ENCODE assay signal across 11 mouse cellular contexts in genomic region chr2:70506372-70506771, GRCm38 (mm10). TPM values are rescaled to one million over a fixed set of nuclear protein-coding genes. Genes with fewer than 3 reads are reported as not detected.
"Had no signal": no experiment of that assay in that cellular context is flagged by ENCODE, and none has a peak within 500 bp of the region (broad histone marks: within the 10 kb centered on the region; RNA-seq: fewer than 3 reads in every experiment).

No protein-coding gene starts in this region.

- H3K4me2 ChIP-seq: hindbrain, embryonic 13.5 days; liver, embryonic 11.5 days; liver, embryonic 15.5 days; midbrain, embryonic 15.5 days; neural tube, embryonic 12.5 days had no signal

- H3K27me3 ChIP-seq: neural tube, embryonic 12.5 days had no signal

- H3K9ac ChIP-seq: hindbrain, embryonic 13.5 days; liver, embryonic 15.5 days; midbrain, embryonic 15.5 days; neural tube, embryonic 12.5 days had no signal

- H3K9me3 ChIP-seq: hindbrain, embryonic 13.5 days; limb, embryonic 10.5 days; liver, embryonic 15.5 days; midbrain, embryonic 15.5 days; neural tube, embryonic 12.5 days had no signal

- H3K36me3 ChIP-seq: hindbrain, embryonic 13.5 days; limb, embryonic 10.5 days; liver, embryonic 15.5 days; midbrain, embryonic 15.5 days; neural tube, embryonic 12.5 days had no signal

- H3K27ac ChIP-seq: hindbrain, postnatal 0 days; left cerebral cortex, adult 2 months; limb, embryonic 10.5 days; liver, embryonic 15.5 days; midbrain, embryonic 15.5 days; neural tube, embryonic 12.5 days; stomach, postnatal 0 days had no signal

- DNase-seq: thymus, postnatal 4 days had no signal

- ATAC-seq: hindbrain, postnatal 0 days; intestine, embryonic 16.5 days; midbrain, embryonic 15.5 days had no signal

- H3K4me3 ChIP-seq: hindbrain, embryonic 13.5 days; left cerebral cortex, adult 2 months; limb, embryonic 10.5 days; liver, embryonic 15.5 days; midbrain, embryonic 15.5 days; neural tube, embryonic 12.5 days had no signal

- H3K4me1 ChIP-seq: liver, embryonic 15.5 days had no signal

RNA-seq across cellular contexts. Expression of gene Erich2, which starts 2.2 kb away (rescaled TPM):
- polyA plus RNA-seq: liver, embryonic 11.5 days; liver, embryonic 15.5 days had no signal

RNA-seq across cellular contexts. Expression of gene Sp5, which starts 31.6 kb away (rescaled TPM):
- polyA plus RNA-seq: liver, embryonic 15.5 days had no signal
